Mouse (Mus musculus) adrenal gland, adult 8-10 months (tissue): ENCODE data around the gene Ptms. TPM values are rescaled to one million over a fixed set of nuclear protein-coding genes. Genes with fewer than 3 reads are reported as not detected.

Experiments
- DNase-seq: peaks from one replicate; pipeline ENCODE4 v3.0.0; 2022
- total RNA-seq, 4 experiments: library from RNA; stranded (reverse); gene quantifications; 2 replicates each; pipeline ENCODE4 v1.2.4; 2022

Gene Ptms
- total RNA-seq = 100 to 1,000 TPM; 741 to 843 (median 768) TPM

DNA sequence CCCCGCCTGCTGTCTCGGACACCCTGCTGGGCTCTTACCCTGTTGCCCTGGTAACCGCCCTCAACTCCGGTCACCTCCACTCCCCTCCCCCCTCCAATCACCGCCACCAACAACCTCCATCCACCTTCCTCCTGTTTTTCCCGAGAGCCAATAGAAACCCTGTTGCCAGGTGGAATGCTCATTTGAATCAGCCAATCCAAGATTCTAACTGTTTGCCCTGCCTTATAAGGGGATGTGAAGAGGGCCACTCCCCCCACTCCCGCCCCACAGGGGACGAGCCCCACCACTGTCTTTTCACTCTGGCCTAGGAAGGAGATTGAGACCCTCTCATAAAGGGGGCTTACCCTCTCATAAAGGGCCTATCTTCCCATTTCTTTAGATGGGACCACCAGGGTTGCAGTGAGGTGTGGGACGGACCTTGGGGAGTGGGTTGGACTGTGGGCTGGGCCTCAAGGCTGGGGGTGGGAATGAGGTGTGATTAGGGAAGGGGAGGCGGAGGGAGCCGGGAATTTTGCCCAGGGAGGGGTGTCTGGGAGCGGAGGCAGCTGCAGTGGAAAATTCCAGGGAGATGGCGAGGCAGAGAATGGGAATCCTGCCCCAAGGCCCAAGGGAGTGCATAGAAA lies at the start of gene Ptms:
Ptms (minus strand) TSS at position 409 of the 623 bp plus-strand sequence.
- peak; percentile 97 for DNase-seq

DNA sequence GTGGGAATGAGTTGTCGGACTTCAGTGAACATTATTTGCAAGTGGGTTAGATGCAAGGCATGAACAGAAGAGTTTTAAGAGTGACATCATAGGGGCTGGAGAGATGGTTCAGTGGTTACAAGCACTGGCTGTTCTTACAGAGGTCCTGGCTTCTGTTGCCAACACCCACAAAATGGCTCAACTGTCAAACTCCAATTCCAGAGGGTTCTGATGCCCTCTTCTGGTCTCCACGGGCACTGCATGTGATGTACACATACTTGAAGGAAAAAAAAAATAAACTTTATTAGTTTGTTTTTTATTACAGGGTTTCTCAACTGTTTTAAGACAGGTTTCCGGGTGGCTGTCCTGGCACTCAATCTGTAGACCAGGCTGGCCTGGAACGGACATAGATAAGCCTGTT lies 47.9 kb upstream of the Ptms start:
- no peak for DNase-seq

DNA sequence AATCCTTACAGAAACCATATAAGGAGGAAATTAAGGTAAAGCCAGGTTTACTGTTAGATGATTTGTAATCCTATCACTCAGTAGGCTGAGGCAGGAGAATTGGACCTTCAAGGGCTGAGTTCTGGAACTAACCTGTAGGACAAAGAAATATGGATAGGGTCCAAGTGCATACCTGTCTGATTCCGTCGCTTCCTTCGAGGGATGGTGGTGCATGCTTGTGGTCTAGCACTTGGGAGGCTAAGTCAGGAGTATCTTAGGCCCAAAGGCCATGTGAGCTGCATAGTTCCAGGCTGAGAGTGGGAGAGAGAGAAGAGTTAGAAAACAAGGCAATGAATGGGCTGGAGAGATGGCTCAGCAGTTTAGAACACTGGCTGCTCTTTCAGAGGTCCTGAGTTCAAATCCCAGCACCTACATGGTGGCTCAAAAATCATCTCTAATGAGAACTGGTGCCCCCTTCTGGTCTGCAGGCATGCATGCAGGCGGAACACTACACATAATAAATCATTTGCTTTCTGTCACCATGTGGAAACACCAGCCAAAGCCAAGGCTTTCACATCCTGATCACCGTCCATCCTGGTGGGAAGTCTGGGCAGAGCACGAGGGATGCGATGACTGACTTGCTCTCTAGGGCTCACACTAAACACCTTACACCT lies 46.7 kb upstream of the Ptms start:
- no peak for DNase-seq

DNA sequence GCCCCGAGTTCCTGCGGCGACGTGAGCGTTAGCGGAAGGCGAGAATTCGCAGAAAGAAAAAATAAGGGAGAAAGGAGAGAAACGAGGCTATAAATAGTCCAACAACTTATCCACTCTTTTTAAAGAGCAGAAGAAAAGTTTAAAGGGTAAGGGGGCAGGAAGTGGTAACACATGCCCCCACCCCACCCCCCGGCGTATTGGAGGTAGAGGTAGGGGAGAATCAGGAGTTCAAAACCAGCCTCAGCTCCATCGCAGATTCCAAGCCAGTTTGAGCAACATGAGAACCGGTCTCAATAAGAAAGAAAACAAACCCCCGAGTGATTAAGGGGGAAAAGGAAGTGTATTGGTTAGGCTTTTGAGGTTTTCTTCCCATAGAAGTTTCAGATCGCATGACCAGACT lies 45.8 kb upstream of the Ptms start:
- no peak for DNase-seq

DNA sequence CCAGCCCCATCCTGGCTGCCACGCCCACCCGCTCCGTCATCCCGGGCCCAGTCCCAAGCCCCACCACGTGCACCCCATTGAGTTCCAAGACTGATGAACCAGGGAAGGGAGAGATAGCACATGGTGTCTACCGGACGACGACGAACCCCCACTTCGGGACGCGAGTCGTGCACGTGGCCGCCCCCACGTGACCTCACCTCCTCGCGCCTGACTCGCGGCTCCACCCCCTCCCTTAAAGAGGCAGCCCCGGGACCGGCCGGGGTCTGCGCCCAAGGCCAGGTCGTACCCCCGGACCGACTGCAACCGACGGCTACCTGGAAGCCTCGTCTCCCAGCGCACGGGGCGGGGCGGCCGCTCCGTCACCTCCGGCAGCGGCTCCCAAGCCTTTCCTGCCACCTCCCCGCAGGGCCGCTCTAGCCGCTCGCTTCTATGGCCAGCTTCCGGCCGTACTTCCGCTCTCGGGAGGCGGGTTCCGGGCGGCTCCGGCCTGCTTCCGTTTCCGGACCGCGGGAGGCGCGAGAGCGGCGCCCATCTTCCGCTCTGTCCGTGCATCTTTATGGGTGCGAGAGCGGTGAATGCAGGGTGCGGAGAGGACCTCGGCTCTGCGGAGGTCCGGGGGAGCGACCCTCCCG lies 45.3 kb upstream of the Ptms start, which contains the start of gene Cops7a:
Cops7a (minus strand) TSS at position 451 of the 632 bp plus-strand sequence.
- DNase-seq = peak; percentile 93

DNA sequence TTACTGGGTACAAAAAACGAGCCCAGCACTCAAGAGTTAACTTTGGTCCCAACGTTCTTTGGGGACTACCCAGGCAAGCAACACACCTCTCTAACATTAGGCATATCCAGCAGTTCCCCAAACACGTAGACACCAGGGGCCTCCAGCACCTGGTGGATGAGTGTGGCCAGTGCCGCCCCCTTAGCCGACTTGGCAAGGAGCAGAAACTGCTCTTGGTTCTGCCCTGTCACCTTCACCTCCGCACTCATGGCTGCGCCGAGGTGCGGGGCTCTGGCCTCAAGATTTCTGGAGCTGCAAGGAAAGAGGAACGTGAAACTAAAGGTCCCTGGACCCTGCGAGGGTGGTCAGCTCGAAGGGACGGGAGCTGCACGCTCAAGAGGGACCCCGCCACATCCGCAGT lies 44.7 kb upstream of the Ptms start:
- no peak for DNase-seq

DNA sequence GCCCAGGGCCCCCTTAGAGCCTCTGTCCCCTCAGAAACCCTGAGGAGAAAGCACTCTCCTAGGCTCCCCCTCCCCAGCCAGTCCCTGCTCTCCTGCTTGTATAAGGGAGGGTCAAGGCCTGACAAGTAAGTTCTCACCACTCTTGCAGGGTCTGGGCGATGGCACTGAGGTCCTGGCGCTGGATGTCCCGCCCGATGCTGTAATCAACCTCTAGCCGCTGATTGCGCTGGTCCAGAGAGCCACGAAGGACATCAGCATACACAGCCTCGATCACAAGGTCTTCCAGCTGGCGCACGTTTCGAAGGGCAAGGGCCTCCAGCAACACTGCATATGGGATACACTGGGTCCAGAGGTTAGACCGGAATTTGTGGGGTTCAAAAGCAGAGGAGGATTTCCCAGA lies 41.1 kb upstream of the Ptms start:
- DNase-seq = peak; percentile 67

DNA sequence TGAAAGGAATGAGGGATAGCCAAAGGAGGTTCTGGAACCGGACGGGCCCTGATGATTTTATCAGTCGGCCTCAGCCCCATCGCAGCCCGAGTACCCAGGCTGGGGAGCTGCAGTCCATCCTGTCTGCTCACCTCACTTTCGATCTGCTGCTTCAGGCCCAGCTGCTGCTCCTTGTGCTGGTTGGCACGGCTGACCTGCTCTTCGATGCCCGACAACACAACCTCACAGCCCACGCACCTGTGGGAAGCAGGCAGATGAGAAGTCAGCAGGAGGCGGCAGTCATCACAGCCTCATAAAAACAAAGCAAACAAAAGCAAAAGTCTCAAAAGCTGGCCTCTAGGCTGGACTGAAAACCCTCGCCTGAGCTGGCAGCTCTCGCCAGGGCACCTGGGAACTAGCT lies 40.1 kb upstream of the Ptms start:
- no peak for DNase-seq

DNA sequence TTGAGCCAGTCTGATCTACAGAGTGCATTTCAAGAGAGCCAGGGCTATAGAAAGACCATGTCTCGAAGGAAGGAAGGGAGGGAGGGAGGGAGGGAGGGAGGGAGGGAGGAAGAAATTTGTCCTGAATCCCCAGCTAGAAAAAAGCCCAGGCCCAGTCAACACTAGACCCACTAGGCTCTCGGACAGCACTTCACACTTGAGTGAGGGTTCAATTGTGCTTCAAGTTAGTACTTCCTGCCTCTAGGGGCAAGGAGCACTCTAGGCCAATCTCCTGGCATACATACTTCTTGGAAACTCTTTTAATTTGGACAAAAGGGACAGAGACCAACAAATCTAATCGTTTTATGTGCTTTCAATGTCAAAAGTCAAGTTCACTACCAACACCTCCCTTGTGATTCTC lies 38.2 kb upstream of the Ptms start:
- DNase-seq = no peak

DNA sequence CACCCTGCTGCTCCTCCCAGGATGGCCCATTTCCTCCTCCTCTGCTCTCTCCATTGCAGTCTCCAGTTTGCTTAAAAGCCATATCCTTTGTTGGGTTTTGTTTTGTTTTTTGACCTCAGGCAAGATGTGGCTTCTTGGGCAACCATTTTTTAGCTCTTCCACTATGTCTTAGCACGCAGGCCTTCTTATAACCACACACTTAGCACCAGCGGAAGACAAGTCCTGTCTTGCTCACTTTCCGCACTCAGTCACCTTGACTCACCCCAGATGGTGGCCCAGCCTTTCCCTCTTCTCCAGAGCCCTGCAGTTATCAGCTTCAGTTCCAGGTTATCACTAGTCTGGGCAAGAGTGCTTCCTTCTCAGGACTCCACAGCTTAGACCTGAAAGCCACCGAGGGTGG lies 35.3 kb upstream of the Ptms start:
- DNase-seq = no peak

DNA sequence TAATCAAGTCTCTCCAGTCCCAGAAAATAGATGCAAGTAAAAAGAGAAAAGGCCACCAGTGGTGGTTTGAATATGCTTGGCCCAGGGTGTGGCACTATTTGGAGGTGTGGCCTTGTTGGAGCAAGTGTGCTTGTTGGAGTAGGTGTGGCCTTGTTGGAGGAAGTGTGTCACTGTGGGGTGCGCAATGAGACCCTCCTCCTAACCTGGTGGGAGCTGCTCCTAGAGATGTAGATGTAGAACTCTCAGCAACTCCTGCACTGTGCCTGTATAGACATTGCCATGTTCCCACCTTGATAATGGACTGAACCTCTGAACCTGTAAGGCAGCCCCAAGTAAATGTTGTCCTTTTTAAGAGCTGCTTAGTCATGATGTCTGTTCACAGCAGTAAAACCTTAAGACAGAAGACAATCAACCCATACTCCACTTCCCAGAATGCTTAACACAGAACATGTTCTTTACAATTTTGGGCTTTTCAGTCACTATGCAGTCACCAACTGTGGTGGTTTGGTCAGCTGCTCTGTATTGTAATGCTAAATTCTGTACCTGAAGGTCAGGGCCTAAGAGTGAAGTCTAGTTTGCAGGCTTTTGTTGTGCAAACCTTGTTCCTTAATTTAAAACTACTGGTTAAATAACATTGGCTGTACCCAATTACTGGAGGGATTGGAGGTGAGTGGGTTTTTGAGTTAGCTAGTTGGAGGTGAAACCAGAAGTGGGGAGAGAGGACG lies 34.2 kb upstream of the Ptms start:
- DNase-seq = no peak

DNA sequence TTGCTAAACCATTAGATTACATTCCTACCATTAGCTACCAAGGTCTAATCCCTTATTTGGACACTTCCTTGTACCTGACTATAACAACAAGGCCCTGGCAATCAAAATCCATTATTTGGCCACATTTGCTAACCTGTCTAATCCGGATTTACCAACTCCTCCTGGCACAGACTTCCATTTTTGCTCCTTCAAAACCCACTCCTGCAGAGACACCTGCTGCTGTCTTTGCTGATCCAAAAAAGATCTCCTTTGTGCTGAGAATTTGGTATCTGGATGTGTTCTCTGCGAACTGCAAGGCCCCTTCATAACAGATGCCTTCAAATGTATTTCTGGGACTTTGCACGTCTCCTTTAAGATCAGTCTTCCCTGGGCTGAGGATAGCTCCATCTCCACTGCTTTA lies 23.6 kb upstream of the Ptms start:
- no peak for DNase-seq

DNA sequence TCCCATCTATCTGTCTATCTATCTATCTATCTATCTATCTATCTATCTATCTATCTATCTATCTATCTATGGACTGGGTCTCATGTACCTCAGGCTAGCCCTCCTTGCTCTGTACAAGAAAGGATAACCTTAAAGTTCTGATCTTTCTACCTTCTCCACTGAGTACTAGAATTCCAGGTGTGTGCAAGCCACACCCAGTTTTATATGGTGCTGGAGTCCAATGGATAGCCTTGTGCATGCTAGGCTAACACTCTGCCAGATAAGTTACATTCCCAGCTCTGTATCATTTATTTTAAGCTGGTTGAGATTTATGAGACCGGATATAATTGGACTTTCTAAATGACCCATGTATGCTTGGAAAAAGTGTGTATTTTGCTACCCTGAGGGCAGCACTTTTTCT lies 21.8 kb upstream of the Ptms start:
- no peak for DNase-seq

DNA sequence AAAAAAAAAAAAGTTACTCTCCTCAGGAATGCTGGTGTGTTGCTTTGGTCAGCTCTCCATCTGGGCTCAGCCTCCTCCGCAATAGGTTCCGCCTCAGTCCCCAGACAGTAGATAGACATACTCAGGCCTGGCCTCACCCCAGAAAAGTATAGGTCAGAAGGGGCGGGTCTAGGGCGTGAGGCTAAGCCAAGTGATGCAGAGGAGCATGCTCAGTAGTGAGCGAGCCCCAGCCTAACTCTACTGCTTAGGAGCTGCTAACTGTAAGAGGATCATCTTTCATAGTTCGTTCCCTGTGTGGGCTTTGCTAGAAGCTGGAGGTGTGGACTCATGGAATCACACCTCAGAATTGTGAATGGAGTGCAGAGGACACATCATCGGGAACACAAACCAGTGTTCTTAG lies 18.7 kb upstream of the Ptms start:
- no peak for DNase-seq

DNA sequence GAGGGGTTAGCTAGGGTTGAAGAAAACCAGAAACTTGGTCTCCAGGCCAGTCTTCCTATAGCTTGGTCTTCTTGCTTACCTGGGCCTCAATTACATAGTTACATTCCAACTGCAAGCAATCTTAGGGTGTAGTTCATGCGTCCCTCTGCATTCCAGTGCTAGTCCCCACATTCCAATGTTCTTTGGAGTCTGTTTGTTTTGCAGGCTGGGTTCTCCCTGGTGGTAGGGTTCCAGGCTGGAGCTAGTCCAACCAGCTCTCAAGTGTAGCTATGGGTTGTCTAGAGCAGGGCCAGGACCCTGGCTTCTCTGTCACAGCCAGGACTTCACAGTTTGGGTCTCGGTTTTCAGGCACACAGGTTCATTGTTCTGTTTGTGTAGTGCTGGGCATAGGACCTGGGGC lies 17.6 kb upstream of the Ptms start:
- no peak for DNase-seq

DNA sequence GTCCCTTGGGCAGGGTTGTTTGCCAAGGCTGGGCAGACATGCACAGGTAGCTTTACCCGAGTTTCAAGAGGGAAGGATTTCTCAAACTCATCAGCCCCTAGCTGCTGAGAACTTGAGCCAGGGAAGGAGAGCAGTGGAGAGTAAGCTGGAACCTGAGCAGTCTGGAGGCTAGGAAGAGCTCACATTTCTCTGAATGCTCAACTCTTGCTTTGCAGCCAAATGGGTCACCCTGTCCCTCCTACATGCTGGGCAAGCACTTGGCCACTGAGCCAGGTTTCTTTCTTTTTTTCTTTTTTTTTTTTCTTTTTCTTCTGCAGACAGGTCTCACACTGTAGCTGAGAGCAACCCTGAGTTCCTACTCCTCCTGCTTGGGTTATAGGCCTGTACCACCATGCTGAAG lies 16.8 kb upstream of the Ptms start:
- DNase-seq = no peak

DNA sequence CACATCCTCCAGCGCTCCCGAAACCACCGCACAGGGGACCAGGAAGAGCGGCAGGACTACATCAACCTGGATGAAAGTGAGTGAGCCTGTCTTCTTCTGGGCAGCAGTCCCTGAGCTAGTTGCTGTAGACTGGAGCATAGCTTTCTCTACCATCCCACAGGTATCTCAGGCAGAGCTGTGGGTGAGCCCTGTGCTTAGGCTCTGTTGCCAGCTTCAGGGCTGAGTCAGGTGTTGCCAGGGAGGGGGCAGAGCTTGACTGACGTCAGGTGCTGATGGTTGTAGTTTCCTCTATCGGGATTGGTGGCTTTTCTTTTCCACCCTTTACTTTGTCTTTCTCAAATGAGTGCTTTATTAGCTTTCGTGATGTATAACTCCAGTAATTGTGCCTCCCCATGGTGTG lies 14.8 kb upstream of the Ptms start:
- DNase-seq = no peak

DNA sequence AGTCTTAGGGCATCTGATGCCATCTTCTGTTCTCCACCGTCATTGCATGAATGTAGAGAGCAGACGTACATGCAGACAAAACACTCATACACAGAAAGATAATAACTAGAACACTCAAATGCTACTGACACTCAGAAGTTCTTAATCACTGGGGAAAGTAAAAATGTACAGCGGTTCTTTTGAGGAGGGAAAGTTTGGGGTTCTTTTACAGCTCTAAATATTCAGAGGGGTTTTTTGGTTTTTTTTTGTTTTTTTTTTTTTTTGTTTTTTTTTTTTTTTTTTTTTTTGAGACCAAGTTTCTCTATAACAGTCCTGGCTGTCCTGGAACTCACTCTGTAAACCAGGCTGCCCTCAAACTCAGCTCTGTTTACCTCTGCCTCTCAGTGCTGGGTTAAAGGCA lies 13.2 kb upstream of the Ptms start:
- no peak for DNase-seq

DNA sequence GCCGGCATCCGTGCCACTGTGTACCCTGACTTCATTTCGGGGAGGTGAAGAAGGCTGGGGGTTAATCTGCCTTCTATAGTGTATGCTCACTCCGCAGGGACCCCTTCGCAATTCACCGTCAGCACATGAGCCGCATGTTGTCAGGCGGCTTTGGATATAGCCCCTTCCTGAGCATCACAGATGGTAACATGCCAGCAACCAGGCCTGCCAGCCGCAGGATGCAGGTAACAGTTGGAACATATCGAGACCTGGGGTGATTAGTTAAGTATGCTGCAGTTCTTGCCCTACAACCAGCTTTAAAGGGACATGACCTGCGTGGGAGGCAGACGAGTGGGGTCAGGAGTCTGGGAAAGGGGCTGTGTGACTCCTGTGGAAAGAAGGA lies 12.4 kb upstream of the Ptms start:
- DNase-seq = no peak

DNA sequence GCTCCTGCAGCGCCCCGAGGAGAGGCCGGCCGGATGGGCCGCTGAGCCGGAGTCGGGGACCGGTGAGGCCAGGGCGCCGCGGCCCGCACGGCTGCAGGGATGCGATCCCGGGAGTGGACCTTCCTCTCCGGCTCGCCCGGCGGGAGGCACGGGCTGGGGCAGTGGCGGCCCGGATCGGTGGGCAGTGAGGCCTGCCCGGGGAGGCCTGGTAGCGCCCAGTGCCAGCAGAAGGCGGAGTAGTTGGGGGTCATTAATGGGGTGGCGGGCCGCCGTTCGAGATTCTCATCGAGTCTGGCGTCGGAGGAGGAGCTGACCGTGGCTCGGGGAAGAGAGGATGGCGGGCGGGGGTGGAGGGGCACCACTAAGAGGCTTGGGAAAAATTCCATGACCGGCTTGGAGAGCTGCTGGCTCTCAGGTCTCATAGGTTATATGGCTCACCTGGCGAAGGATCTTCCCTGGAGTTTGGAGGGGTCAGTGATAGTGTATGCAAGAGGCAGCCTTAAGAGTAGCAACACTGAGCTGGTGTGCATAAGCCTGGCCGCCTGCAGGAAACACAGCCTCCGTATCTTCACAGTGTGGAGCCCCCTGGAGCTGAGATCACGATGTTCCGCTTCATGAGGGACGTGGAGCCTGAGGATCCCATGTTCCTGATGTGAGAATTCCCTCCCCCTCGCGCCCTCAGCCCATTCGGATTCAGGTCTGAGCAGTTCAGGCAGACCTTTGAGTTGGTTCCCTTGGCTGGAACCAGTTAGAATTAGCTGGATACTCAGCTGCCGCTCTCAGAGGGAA lies 11.8 kb upstream of the Ptms start:
- DNase-seq = no peak

DNA sequence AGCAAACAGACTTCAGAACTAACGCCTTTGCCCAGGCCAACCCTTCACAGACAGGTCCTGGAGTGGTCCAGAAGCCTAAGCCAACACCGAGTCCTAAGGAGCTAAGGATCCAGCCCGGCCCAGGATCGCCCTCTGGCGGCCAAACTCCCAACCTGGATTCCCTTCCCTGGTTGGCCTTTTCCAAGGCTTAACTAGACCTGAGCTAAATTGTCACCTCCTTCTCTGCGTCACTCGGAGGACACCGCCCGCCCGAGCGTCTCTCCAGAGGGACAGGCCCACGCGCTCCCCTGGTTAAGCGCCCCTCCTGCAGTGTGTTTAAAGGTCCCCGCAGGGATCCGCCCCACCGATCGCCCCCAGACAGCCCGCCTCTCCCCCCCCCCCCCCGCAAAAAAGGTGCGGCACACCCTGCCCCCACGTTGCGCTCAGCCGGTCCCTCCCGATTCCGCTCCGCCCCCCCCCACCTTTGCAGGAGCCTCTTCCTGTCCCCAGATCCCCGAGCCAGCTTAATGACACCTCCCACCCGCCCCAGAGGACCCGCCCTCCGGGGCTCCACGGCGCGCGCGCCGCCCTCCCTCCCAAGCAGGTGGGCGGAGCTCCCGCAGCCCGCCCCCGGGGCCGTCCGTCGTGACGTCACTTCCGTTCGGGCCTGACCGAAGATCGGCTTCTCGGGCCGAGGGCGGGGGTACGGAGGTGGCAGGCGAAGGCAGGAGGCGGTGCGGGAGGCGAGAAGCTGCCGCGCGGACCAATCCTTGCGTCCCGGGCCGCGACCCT lies 11.0 kb upstream of the Ptms start, which contains the start of gene Mlf2:
Mlf2 (plus strand) TSS at position 633 of the 771 bp plus-strand sequence.
- peak; percentile 98 for DNase-seq

DNA sequence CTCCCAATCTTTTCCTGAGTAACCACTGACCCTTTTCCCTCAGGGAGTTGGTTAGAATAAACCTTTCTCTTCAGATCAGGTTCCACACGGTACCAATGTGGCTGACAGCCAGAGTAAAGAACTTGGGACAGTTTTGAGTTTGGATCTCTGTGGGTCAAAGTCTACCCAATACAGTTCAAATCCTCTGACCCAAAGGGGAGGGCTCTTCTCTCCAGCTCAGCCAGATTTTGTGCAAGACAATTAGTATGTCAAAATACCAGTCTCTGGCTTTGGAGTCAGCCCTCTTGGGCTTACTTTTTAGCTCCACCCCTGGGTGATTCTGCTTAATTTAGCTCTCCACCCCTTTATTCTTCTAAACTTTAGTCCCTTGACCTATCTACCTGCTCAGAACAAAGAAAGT lies 10.3 kb upstream of the Ptms start:
- DNase-seq = no peak
